ENCODE assay signal across 32 mouse cellular contexts in the genomic region with DNA sequence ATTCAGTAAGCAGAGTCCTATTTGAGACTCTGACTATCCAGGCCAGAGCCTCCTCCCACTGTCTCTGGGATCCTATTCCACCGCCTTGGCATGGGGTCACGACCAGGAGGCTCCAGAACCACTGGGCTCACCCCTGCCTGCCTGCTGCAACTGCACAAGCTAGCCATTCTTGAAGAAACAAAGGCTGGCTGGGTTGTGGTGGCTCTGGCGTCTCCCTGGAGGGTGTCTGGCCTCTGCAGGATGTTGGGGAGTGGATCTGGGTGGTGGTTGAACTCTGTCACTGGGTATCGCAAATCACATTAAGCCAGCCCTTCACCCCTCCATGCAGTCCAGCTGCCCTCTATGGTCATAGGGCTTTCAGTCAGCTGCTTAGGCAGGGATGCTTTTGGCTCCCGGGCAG. TPM values are rescaled to one million over a fixed set of nuclear protein-coding genes. Genes with fewer than 3 reads are reported as not detected.
DNase-seq lines count a peak whose midpoint lies in the region; ATAC-seq lines count a peak whose summit lies in the region.
"Had no signal": no experiment of that assay in that cellular context is flagged by ENCODE, and none has a peak within 500 bp of the region (broad histone marks: within the 10 kb centered on the region; RNA-seq: fewer than 3 reads in every experiment).

No protein-coding gene starts in this region.

- peaks cover 52% of the 10 kb centered on the region for H3K4me1 ChIP-seq in forebrain, embryonic 10.5 days
- peaks cover 12% of the 10 kb centered on the region for H3K4me1 ChIP-seq in forebrain, embryonic 13.5 days
- peaks cover 21% of the 10 kb centered on the region for H3K4me1 ChIP-seq in kidney, embryonic 14.5 days (ENCODE audit: control insufficient read depth, insufficient read depth, low read length)
- peaks cover 20% of the 10 kb centered on the region for H3K4me1 ChIP-seq in limb, embryonic 10.5 days
- H3K4me1 ChIP-seq: midbrain, embryonic 15.5 days had no signal

- 71% methylated on average over 5 of the region's 5 CpGs for WGBS in forebrain, embryonic 10.5 days
- WGBS in forebrain, embryonic 13.5 days = 72% methylated on average over 5 of the region's 5 CpGs
- 20% methylated on average over 5 of the region's 5 CpGs for WGBS in kidney, embryonic 14.5 days
- 45% methylated on average over 5 of the region's 5 CpGs for WGBS in limb, embryonic 10.5 days

- H3K4me2 ChIP-seq in forebrain, embryonic 13.5 days = no peak overlapping the region
- no peak overlapping the region for H3K4me2 ChIP-seq in kidney, embryonic 14.5 days (replicated peaks; ENCODE audit: low read depth, low read length)
- H3K4me2 ChIP-seq: forebrain, embryonic 15.5 days; hindbrain, embryonic 12.5 days; intestine, embryonic 15.5 days; limb, embryonic 12.5 days; liver, embryonic 15.5 days; lung, embryonic 14.5 days; midbrain, embryonic 15.5 days; neural tube, embryonic 12.5 days had no signal

- ATAC-seq in forebrain, embryonic 13.5 days = no peak
- peak; percentile 18; the same call in 1 of the 2 replicates for ATAC-seq in kidney, embryonic 14.5 days (ENCODE audit: low FRiP score, low TSS enrichment)
- ATAC-seq: forebrain, embryonic 15.5 days; hindbrain, postnatal 0 days; intestine, embryonic 15.5 days; midbrain, embryonic 15.5 days had no signal

- H3K36me3 ChIP-seq in forebrain, embryonic 10.5 days (replicated peaks) = no peaks in the 10 kb centered on the region
- H3K36me3 ChIP-seq in forebrain, embryonic 13.5 days (ENCODE audit: poor library complexity, severe bottlenecking) = no peaks in the 10 kb centered on the region
- no peaks in the 10 kb centered on the region for H3K36me3 ChIP-seq in kidney, embryonic 14.5 days (ENCODE audit: control insufficient read depth, insufficient read depth, low read length)
- H3K36me3 ChIP-seq in limb, embryonic 10.5 days = no peaks in the 10 kb centered on the region
- H3K36me3 ChIP-seq: forebrain, embryonic 15.5 days; G1E; hindbrain, embryonic 12.5 days; intestine, embryonic 15.5 days; limb, embryonic 12.5 days; liver, embryonic 15.5 days; midbrain, embryonic 15.5 days; neural tube, embryonic 12.5 days had no signal

- peaks cover 8% of the 10 kb centered on the region for H3K27me3 ChIP-seq in forebrain, embryonic 10.5 days (ENCODE audit: poor library complexity, severe bottlenecking)
- no peaks in the 10 kb centered on the region for H3K27me3 ChIP-seq in forebrain, embryonic 13.5 days
- no peaks in the 10 kb centered on the region for H3K27me3 ChIP-seq in kidney, embryonic 14.5 days (ENCODE audit: control insufficient read depth, insufficient read depth, low read length)
- H3K27me3 ChIP-seq in limb, embryonic 10.5 days (ENCODE audit: low read depth, poor library complexity, severe bottlenecking) = peaks cover 10% of the 10 kb centered on the region
- H3K27me3 ChIP-seq: forebrain, embryonic 15.5 days; intestine, embryonic 15.5 days; midbrain, embryonic 15.5 days; neural tube, embryonic 12.5 days had no signal

- no peak for DNase-seq in forebrain, embryonic 10.5 days (ENCODE audit: extremely low spot score, low spot score)
- DNase-seq in kidney, adult 11 months = no peak
- peak; percentile 54 for DNase-seq in MN1 (ENCODE audit: low spot score)
- no peak for DNase-seq in limb, embryonic 10.5 days (ENCODE audit: low spot score)
- DNase-seq in layer of hippocampus, postnatal 36 days = no peak
- DNase-seq: adrenal gland, adult 2 months; adrenal gland, postnatal 36 days; cerebellum, adult 18-20 months; cerebellum, postnatal 14 days; heart, postnatal 14 days; lung, embryonic 14.5 days; lung, postnatal 14 days; right cerebral cortex, adult 18-20 months; spleen, adult 18-20 months; thymus, postnatal 25 days had no signal

- 0 out of 2 replicates have a peak overlapping the region, but pooled peaks have one; percentile 40 for H3K27ac ChIP-seq in forebrain, embryonic 10.5 days
- H3K27ac ChIP-seq in forebrain, embryonic 13.5 days = no peak overlapping the region
- H3K27ac ChIP-seq in kidney, embryonic 14.5 days (ENCODE audit: low read depth, low read length) = peak overlapping the region; percentile 20; the same call in 1 of the 2 replicates
- H3K27ac ChIP-seq in limb, embryonic 10.5 days = peak overlapping the region; percentile 11; the same call in 1 of the 2 replicates
- H3K27ac ChIP-seq: forebrain, embryonic 15.5 days; hindbrain, embryonic 12.5 days; hindbrain, postnatal 0 days; intestine, embryonic 15.5 days; limb, embryonic 12.5 days; liver, embryonic 15.5 days; midbrain, embryonic 15.5 days; neural tube, embryonic 12.5 days had no signal

- H3K9me3 ChIP-seq in forebrain, embryonic 10.5 days = no peaks in the 10 kb centered on the region
- H3K9me3 ChIP-seq in forebrain, embryonic 13.5 days (replicated peaks) = no peaks in the 10 kb centered on the region
- no peaks in the 10 kb centered on the region for H3K9me3 ChIP-seq in kidney, embryonic 14.5 days (ENCODE audit: control insufficient read depth, low read length)
- no peaks in the 10 kb centered on the region for H3K9me3 ChIP-seq in limb, embryonic 10.5 days (replicated peaks)
- H3K9me3 ChIP-seq: forebrain, embryonic 15.5 days; G1E; hindbrain, embryonic 12.5 days; intestine, embryonic 15.5 days; limb, embryonic 12.5 days; liver, embryonic 15.5 days; midbrain, embryonic 15.5 days; neural tube, embryonic 12.5 days had no signal

- H3K9ac ChIP-seq in forebrain, embryonic 13.5 days = no peak overlapping the region
- H3K9ac ChIP-seq in kidney, embryonic 14.5 days (ENCODE audit: low read depth, low read length) = no peak overlapping the region
- H3K9ac ChIP-seq: forebrain, embryonic 15.5 days; hindbrain, embryonic 12.5 days; intestine, embryonic 15.5 days; limb, embryonic 12.5 days; liver, embryonic 15.5 days; lung, embryonic 14.5 days; midbrain, embryonic 15.5 days; neural tube, embryonic 12.5 days had no signal

- H3K4me3 ChIP-seq in forebrain, embryonic 10.5 days = no peak overlapping the region
- H3K4me3 ChIP-seq in forebrain, embryonic 13.5 days = no peak overlapping the region
- H3K4me3 ChIP-seq in kidney, embryonic 14.5 days (ENCODE audit: low read length) = no peak overlapping the region
- H3K4me3 ChIP-seq in limb, embryonic 10.5 days = no peak overlapping the region
- H3K4me3 ChIP-seq: forebrain, embryonic 15.5 days; hindbrain, embryonic 12.5 days; intestine, embryonic 15.5 days; limb, embryonic 12.5 days; liver, embryonic 15.5 days; midbrain, embryonic 15.5 days; neural tube, embryonic 12.5 days had no signal

RNA-seq across cellular contexts. Expression of gene Lfng, which starts 7.2 kb away (rescaled TPM):
- 33.1 and 33.3 TPM in 2 replicates for polyA plus RNA-seq in forebrain, embryonic 10.5 days (2016; fragmentation: Nextera tagmentation; extraction: Ambion mirVana)
- 28.8 and 31.8 TPM in 2 replicates for polyA plus RNA-seq in forebrain, embryonic 13.5 days (2015; fragmentation: Nextera tagmentation; extraction: Ambion mirVana)
- 32.2 and 39.0 TPM in 2 replicates for polyA plus RNA-seq in kidney, embryonic 14.5 days (2014; fragmentation: Nextera tagmentation; extraction: Ambion mirVana)
- 4.3 and 5.8 TPM in 2 replicates for polyA plus RNA-seq in limb, embryonic 10.5 days (2016; fragmentation: Nextera tagmentation; extraction: Ambion mirVana)
- 10 to 100 TPM; 20.3 to 30.8 TPM for total RNA-seq in layer of hippocampus, postnatal 36 days (2021)

RNA-seq across cellular contexts. Expression of gene Grifin, which starts 35.1 kb away (rescaled TPM):
- not detected in 2 replicates for polyA plus RNA-seq in forebrain, embryonic 10.5 days (2016; fragmentation: Nextera tagmentation; extraction: Ambion mirVana)
- 0.49 TPM in 1 of 2 replicates, not detected in the other for polyA plus RNA-seq in forebrain, embryonic 13.5 days (2015; fragmentation: Nextera tagmentation; extraction: Ambion mirVana)
- 0.34 TPM in 1 of 2 replicates, not detected in the other for polyA plus RNA-seq in kidney, embryonic 14.5 days (2014; fragmentation: Nextera tagmentation; extraction: Ambion mirVana)
- polyA plus RNA-seq in limb, embryonic 10.5 days (2016; fragmentation: Nextera tagmentation; extraction: Ambion mirVana) = not detected in 2 replicates
- total RNA-seq in layer of hippocampus, postnatal 36 days (2021) = under 1 TPM in 1 of 2 experiments, not detected in 1; 0.62 TPM
- total RNA-seq: adrenal gland, adult 2 months; adrenal gland, postnatal 36 days; G1E; gastrocnemius, adult 18-20 months; gastrocnemius, postnatal 4 days; heart, adult 8-10 months; heart, postnatal 14 days; hindbrain, postnatal 0 days; left cerebral cortex, postnatal 10 days; liver, adult 2 months had no signal
- polyA plus RNA-seq: adrenal gland, adult 2 months; forebrain, embryonic 15.5 days; G1E; heart, embryonic 14.5 days; hindbrain, embryonic 12.5 days; liver, adult 2 months; lung, embryonic 14.5 days; midbrain, embryonic 15.5 days; neural tube, embryonic 12.5 days had no signal

RNA-seq across cellular contexts. Expression of gene Ttyh3, which starts 48.9 kb away (rescaled TPM):
- 31.6 and 35.7 TPM in 2 replicates for polyA plus RNA-seq in forebrain, embryonic 10.5 days (2016; fragmentation: Nextera tagmentation; extraction: Ambion mirVana)
- polyA plus RNA-seq in forebrain, embryonic 13.5 days (2015; fragmentation: Nextera tagmentation; extraction: Ambion mirVana) = 59.3 and 63.4 TPM in 2 replicates
- 40.0 and 48.5 TPM in 2 replicates for polyA plus RNA-seq in kidney, embryonic 14.5 days (2014; fragmentation: Nextera tagmentation; extraction: Ambion mirVana)
- 36.6 and 47.0 TPM in 2 replicates for polyA plus RNA-seq in limb, embryonic 10.5 days (2016; fragmentation: Nextera tagmentation; extraction: Ambion mirVana)
- 100 to 1,000 TPM; 191 to 221 TPM for total RNA-seq in layer of hippocampus, postnatal 36 days (2021)
